Mouse (Mus musculus): Measurements from ENCODE around the gene Pank4. TPM values are rescaled to one million over a fixed set of nuclear protein-coding genes. Genes with fewer than 3 reads are reported as not detected.

Pank4 gene
- polyA plus RNA-seq, 1 experiment from 2014 or later, result 46.7 TPM

- Histone ChIP-seq H3K9ac (no peak overlapping the region), H3K4me3 (replicated peaks) (no peak overlapping the region), H3K27me3 (peaks cover 8% of the 10 kb centered on the region; the same call in 1 of the 2 replicates), H3K36me3 (replicated peaks) (no peaks in the 10 kb centered on the region), H3K27ac (no peak overlapping the region), H3K9me3 (no peaks in the 10 kb centered on the region), H3K4me2 (no peak overlapping the region), H3K4me1 (peaks cover 6% of the 10 kb centered on the region; the same call in 1 of the 2 replicates)
- no peak for ATAC-seq (ENCODE audit: low FRiP score)
These were observed 44.2 kb downstream of the Pank4 start for GRCm38 (mm10) chr4:155008075-155008474.

- H3K9ac ChIP-seq, result no peak overlapping the region
- H3K4me3 ChIP-seq (replicated peaks), result no peak overlapping the region
- peaks cover 19% of the 10 kb centered on the region for H3K27me3 ChIP-seq
- peaks cover 13% of the 10 kb centered on the region; the same call in 1 of the 2 replicates for H3K4me1 ChIP-seq
- 84% methylated on average over 3 of the region's 3 CpGs for WGBS
- no peaks in the 10 kb centered on the region for H3K9me3 ChIP-seq
- no peaks in the 10 kb centered on the region for H3K36me3 ChIP-seq (replicated peaks)
- H3K4me2 ChIP-seq, result no peak overlapping the region
- ATAC-seq (ENCODE audit: low FRiP score), result no peak
- H3K27ac ChIP-seq, result no peak overlapping the region
These were observed 45.3 kb downstream of the Pank4 start for GRCm38 (mm10) chr4:155009216-155009615.

GRCm38 (mm10) chr4:155010870-155011269 lies 46.9 kb downstream of the Pank4 start:
- H3K4me2 ChIP-seq, result no peak overlapping the region
- no peaks in the 10 kb centered on the region for H3K9me3 ChIP-seq
- no peak overlapping the region for H3K9ac ChIP-seq
- no peaks in the 10 kb centered on the region for H3K36me3 ChIP-seq (replicated peaks)
- H3K27ac ChIP-seq, result no peak overlapping the region
- WGBS, result 80% methylated on average over 5 of the region's 5 CpGs
- no peak for ATAC-seq (ENCODE audit: low FRiP score)
- peaks cover 20% of the 10 kb centered on the region for H3K27me3 ChIP-seq
- no peak overlapping the region for H3K4me3 ChIP-seq (replicated peaks)
- H3K4me1 ChIP-seq, result peaks cover 21% of the 10 kb centered on the region; the same call in 1 of the 2 replicates

- 84% methylated on average over 8 of the region's 8 CpGs for WGBS
- no peak for ATAC-seq (ENCODE audit: low FRiP score)
- Histone ChIP-seq H3K4me3 (replicated peaks) (no peak overlapping the region), H3K4me2 (no peak overlapping the region), H3K36me3 (replicated peaks) (no peaks in the 10 kb centered on the region), H3K9ac (no peak overlapping the region), H3K9me3 (no peaks in the 10 kb centered on the region), H3K27ac (no peak overlapping the region), H3K27me3 (peaks cover 20% of the 10 kb centered on the region), H3K4me1 (peaks cover 23% of the 10 kb centered on the region; the same call in 1 of the 2 replicates)
These were observed 47.5 kb downstream of the Pank4 start for GRCm38 (mm10) chr4:155011312-155012025.

GRCm38 (mm10) chr4:155012115-155012514 lies 48.2 kb downstream of the Pank4 start:
- ATAC-seq (ENCODE audit: low FRiP score), result no peak
- WGBS, result 77% methylated on average over 2 of the region's 2 CpGs
- H3K4me3 ChIP-seq (replicated peaks), result no peak overlapping the region
- H3K27ac ChIP-seq, result no peak overlapping the region
- peaks cover 23% of the 10 kb centered on the region for H3K27me3 ChIP-seq
- H3K4me2 ChIP-seq, result no peak overlapping the region
- peaks cover 30% of the 10 kb centered on the region; the same call in 1 of the 2 replicates for H3K4me1 ChIP-seq
- no peaks in the 10 kb centered on the region for H3K9me3 ChIP-seq
- H3K9ac ChIP-seq, result no peak overlapping the region
- no peaks in the 10 kb centered on the region for H3K36me3 ChIP-seq (replicated peaks)

GRCm38 (mm10) chr4:155012788-155013187 lies 48.9 kb downstream of the Pank4 start:
- Histone ChIP-seq H3K9ac (no peak overlapping the region), H3K27me3 (peaks cover 30% of the 10 kb centered on the region), H3K4me1 (peaks cover 36% of the 10 kb centered on the region; the same call in 1 of the 2 replicates), H3K9me3 (no peaks in the 10 kb centered on the region), H3K4me2 (no peak overlapping the region), H3K4me3 (replicated peaks) (no peak overlapping the region), H3K36me3 (replicated peaks) (no peaks in the 10 kb centered on the region), H3K27ac (no peak overlapping the region)
- ATAC-seq (ENCODE audit: low FRiP score), result peak; percentile 63
- 6% methylated on average over 4 of the region's 4 CpGs for WGBS

- Histone ChIP-seq H3K27me3 (peaks cover 38% of the 10 kb centered on the region), H3K27ac (no peak overlapping the region), H3K4me2 (no peak overlapping the region), H3K4me3 (replicated peaks) (no peak overlapping the region), H3K4me1 (peaks cover 51% of the 10 kb centered on the region), H3K9ac (no peak overlapping the region), H3K36me3 (replicated peaks) (no peaks in the 10 kb centered on the region), H3K9me3 (no peaks in the 10 kb centered on the region)
- no peak for ATAC-seq (ENCODE audit: low FRiP score)
- WGBS, result 62% methylated on average over 14 of the region's 14 CpGs
These were observed 50.3 kb downstream of the Pank4 start for GRCm38 (mm10) chr4:155014244-155014643.

- Histone ChIP-seq H3K9ac (no peak overlapping the region), H3K36me3 (replicated peaks) (no peaks in the 10 kb centered on the region), H3K4me2 (no peak overlapping the region), H3K27me3 (peaks cover 39% of the 10 kb centered on the region), H3K4me1 (peaks cover 56% of the 10 kb centered on the region), H3K27ac (no peak overlapping the region), H3K4me3 (replicated peaks) (no peak overlapping the region), H3K9me3 (no peaks in the 10 kb centered on the region)
- no peak for ATAC-seq (ENCODE audit: low FRiP score)
- 79% methylated on average over 12 of the region's 12 CpGs for WGBS
These were observed 50.9 kb downstream of the Pank4 start for GRCm38 (mm10) chr4:155014791-155015190.

- WGBS, result 83% methylated on average over 4 of the region's 4 CpGs
- Histone ChIP-seq H3K36me3 (replicated peaks) (no peaks in the 10 kb centered on the region), H3K27me3 (peaks cover 39% of the 10 kb centered on the region), H3K9ac (no peak overlapping the region), H3K4me2 (no peak overlapping the region), H3K9me3 (no peaks in the 10 kb centered on the region), H3K4me1 (peaks cover 64% of the 10 kb centered on the region), H3K4me3 (replicated peaks) (no peak overlapping the region), H3K27ac (no peak overlapping the region)
- ATAC-seq (ENCODE audit: low FRiP score), result no peak
These were observed 51.6 kb downstream of the Pank4 start for GRCm38 (mm10) chr4:155015550-155015949.

- no peaks in the 10 kb centered on the region for H3K9me3 ChIP-seq
- H3K4me3 ChIP-seq (replicated peaks), result no peak overlapping the region
- peaks cover 35% of the 10 kb centered on the region for H3K27me3 ChIP-seq
- H3K9ac ChIP-seq, result no peak overlapping the region
- H3K4me2 ChIP-seq, result no peak overlapping the region
- H3K4me1 ChIP-seq, result peaks cover 72% of the 10 kb centered on the region
- ATAC-seq (ENCODE audit: low FRiP score), result no peak
- H3K27ac ChIP-seq, result no peak overlapping the region
- WGBS, result 71% methylated on average over 11 of the region's 11 CpGs
- H3K36me3 ChIP-seq (replicated peaks), result no peaks in the 10 kb centered on the region
These were observed 52.9 kb downstream of the Pank4 start for GRCm38 (mm10) chr4:155016807-155017206.

GRCm38 (mm10) chr4:155017253-155017878 lies 53.4 kb downstream of the Pank4 start:
- peaks cover 77% of the 10 kb centered on the region for H3K4me1 ChIP-seq
- no peak overlapping the region for H3K4me2 ChIP-seq
- 77% methylated on average over 11 of the region's 11 CpGs for WGBS
- H3K9ac ChIP-seq, result no peak overlapping the region
- no peak overlapping the region for H3K4me3 ChIP-seq (replicated peaks)
- H3K27me3 ChIP-seq, result peaks cover 30% of the 10 kb centered on the region
- H3K27ac ChIP-seq, result no peak overlapping the region
- no peak for ATAC-seq (ENCODE audit: low FRiP score)
- no peaks in the 10 kb centered on the region for H3K36me3 ChIP-seq (replicated peaks)
- H3K9me3 ChIP-seq, result no peaks in the 10 kb centered on the region

GRCm38 (mm10) chr4:155018066-155018465 lies 54.1 kb downstream of the Pank4 start:
- no peak overlapping the region; the same call in 1 of the 2 replicates for H3K4me2 ChIP-seq
- H3K9ac ChIP-seq, result no peak overlapping the region
- peaks cover 30% of the 10 kb centered on the region for H3K27me3 ChIP-seq

More at GRCm38 (mm10) chr4:155018066-155018465, 54.1 kb downstream of the Pank4 start:
- no peaks in the 10 kb centered on the region for H3K9me3 ChIP-seq
- no peak overlapping the region for H3K27ac ChIP-seq
- 79% methylated on average over 8 of the region's 8 CpGs for WGBS
- no peaks in the 10 kb centered on the region for H3K36me3 ChIP-seq (replicated peaks)
- no peak for ATAC-seq (ENCODE audit: low FRiP score)
- H3K4me3 ChIP-seq (replicated peaks), result no peak overlapping the region
- H3K4me1 ChIP-seq, result peaks cover 74% of the 10 kb centered on the region

Data from forebrain, embryonic 12.5 days (tissue).